Mouse (Mus musculus) c-Kit-positive CD71-positive TER-119-negative erythroid progenitor cells, embryonic 14.5 days (primary cell): Measurements from ENCODE around the gene Slc5a3.

Experiments
- DNase-seq: peaks from one replicate; pipeline ENCODE4 v3.0.0-alpha.2; 2013; ENCODE audit warnings: low read depth

The Slc5a3 gene

DNA sequence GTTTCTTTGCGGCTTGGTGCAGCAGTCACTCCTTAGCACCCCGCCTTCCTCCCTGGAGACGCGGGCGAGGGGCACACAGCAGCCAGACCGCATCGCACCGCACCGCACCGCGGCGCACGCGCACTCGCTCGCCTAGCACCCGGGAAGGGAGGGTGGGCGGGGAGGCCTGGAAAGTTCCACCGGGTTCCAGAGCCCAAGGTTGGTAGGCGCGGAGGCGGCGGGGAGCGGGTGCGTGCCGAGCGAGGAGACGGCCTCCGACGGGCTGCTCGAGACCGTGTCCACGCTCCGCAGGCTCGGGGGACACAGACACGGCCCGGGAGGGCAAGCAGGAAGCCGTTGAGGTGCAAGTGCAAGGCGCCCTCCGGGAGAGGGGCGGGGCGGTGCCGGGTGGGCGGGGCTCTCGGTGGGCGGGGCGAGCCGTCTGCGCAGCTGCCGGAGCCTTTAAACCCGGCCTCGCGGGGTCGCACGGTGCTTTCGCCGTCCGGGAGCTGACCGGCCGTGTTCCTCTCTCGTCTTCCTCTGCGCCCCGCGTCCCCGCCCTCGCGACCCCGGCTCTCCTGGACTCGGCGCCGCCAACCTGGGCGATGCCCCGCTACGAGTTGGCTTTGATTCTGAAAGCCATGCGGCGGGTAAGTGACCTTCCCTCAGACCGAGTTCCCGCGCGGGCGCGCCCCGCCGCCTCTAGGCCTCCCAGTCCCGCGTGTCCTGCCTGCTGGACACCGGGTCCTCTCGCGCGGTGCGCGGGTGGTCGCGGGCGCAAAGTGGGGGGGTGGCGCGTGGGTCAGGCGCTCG, at the start of gene Slc5a3, which contains the start of the genes Mrps6 and Gm49711:
Gene Slc5a3, plus strand, starts transcription at position 471 of the 792 bp plus-strand sequence.
Gene Mrps6, plus strand, starts transcription at position 419 of the 792 bp plus-strand sequence.
Gene Gm49711, plus strand, starts transcription at position 465 of the 792 bp plus-strand sequence.
- DNase-seq, result peak; percentile 53

DNA sequence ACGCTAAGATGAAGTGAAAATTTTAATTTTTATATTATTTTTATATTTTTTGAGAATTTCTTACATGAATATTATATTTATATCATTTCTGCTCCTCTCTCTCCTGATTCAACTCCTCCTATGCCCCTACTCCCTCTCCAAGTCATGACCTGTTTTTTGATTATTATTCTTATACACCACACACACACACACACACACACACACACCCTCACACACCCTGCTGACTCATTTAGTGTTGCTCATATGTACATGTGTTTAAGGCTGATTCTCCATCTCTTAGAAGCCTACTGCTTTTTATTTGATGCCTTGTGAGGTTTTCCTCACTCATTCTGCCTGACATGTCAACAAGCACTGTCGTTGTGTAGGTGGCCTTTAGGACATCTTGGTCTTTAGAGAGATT, 48.5 kb upstream of the Slc5a3 start:
- no peak for DNase-seq

DNA sequence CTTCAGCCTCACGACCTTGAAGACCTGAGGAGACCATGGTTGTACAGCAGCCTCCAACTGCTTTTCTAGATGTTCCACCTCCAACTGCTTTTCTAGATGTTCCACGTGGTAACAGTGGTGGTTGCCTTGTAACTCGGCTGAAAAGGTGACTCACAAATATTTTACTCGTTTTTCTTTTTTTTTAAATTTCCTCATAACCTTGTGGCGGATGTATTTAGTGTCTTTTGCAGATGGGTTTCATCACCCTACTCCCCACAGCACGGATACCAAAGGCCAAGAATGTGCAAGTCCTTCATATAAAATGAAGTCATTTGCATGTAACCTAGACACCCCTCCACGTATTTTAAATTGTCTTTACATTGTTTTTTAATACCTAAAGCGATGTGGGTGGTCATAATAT, 41.3 kb upstream of the Slc5a3 start:
- DNase-seq, result no peak

DNA sequence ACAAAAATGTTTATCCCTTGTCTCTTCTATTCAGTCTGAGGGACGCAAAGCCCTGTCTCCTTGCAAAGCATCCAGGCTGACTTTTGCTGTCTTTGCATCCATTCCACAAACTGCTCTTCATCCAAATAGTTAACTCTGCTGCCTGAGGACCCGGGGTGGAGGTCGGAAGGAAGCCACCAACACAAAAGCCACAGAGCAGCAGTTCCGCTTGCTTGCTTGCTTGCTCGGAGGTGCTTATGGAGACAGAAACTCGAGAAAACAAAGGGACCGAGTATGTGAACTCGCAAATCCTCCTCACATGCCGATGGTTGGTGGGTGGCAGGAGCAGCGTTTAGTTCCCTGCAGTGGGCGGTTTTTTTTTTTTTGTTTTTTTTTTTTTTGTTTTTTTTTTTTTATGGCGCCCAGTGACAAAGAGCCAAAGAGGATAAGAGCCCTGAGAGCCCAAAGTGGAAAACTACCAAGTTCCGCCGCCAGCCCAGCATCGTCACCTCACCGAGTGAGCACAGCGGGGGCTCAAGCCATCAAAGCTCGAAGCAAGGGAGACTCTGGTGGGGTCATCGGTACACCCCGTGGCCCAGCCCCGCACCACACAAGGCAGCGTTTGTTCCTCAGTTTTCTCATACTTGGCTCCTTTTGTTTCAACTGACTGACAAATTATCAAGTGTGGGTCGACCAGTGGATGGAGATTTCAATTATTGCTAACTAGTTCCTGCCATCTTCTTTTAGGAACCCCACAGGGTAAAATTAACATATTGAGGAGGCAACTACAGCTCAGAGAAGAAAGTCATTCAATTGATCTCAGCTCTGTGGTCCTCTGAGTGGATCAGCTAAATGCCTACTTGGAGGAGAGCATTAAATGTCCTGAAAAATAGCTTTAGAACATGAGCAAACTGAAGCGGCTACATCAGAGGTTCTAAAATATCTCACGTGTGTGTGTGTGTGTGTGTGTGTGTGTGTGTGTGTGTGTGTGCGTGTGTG, 38.7 kb upstream of the Slc5a3 start:
- DNase-seq, result no peak

DNA sequence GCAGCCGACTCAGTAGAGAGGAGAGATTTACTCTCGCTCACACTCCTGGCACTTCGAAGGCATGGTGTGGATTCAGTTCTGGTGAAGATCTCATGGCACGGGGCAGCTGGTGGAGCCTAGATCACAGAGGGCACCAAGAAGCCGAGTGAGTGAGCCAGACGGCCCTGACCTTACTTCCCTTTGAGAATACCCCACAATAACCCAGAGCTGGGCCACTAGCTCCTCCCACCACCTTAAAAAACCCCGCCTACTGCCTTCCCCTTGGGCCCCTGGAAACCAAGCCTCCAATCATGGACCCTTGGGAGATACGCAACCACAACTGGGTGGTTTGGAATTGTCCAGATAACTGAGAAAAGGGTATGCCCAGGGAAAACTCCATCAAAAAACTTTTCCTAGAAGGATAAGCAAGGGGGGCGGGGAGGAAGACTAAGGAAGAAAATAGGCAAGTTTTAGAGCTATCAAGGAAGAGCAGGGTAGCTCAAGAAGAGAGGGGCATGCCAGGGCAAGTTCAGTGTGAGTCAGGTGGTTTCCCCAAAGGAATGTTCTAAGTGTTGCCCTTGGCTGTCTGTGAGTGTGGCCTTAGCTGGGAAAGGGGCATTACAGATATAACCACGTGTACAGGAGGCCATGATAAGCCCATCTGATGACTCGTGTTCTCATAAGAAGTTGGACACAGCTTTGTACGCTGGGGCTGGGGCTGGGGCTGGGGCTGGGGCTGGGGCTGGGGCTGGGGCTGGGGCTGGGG, 36.3 kb upstream of the Slc5a3 start:
- no peak for DNase-seq

DNA sequence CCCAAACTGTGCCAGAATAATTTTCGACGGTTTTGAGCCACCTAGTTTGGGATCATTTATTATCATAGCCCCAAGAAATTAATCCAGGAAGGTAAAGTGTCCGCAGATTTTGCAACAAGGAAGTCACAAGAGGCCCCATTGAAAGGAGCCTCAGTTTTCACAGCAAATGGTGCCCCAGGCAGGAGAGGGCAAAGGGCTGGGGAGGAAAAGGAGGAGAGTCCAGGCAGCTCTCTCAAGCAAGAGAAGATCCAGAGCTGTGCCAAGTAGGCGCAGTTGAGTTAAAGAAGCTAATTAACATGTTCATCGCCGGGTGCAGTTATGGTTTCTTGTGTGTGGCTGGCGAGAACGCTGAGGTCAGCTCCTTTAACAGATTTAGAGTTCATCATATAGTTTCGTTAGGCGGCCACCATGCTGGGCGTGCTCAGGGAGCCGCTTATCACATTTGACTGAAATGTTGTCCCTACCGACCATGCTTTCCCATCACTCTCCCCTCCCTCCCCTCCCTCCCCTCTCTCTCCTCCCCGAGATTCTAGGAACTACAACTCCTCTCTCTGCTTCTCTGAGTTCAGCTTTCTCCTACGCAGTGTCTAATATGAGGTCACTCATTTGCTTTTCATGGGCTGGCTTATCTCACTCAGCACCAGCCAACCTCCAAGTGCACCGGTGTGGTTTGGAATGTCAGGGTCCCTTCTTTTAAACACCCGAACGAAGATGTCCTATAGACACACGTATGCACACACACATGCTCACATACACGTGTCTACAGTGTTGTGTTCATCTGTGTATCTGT, 35.4 kb upstream of the Slc5a3 start:
- DNase-seq, result no peak

DNA sequence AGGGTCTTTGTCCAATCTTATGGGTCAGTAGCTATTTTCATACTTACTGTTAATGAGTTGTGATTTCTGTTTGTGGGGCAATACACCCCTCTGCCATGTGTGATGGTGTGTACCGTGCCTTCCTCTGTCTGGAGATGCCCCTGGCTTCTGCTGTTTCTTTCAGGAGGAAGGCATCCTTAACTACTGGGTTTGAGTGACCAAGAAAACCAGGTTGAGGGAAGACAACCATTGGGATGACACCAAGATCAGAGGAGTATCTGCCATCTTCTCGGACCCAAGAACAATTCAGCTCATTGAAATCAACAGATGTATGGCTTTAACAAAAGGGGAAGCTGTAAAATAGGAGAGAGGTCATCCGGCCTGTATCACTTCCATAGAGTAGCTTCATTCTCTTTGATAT, 24.8 kb upstream of the Slc5a3 start:
- no peak for DNase-seq

DNA sequence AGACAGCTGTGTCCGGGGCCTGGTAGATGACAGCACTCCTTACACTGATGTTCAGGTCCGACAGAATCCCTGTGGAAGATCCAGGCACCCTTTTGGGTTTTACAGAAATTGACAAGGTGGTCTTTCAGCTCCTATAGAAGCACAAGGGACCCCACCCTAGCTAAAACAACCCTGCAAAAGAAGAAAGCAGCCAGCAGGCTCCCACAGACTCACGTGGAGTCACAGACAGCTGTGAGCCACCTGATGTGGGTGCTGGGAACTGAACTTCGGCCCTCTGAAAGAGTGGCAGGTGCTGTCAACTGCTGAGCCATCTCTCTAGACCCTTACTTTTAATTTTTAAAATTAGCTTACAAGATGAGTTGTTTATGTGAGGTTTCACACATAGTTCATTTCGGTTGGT, 23.4 kb upstream of the Slc5a3 start:
- DNase-seq, result no peak

DNA sequence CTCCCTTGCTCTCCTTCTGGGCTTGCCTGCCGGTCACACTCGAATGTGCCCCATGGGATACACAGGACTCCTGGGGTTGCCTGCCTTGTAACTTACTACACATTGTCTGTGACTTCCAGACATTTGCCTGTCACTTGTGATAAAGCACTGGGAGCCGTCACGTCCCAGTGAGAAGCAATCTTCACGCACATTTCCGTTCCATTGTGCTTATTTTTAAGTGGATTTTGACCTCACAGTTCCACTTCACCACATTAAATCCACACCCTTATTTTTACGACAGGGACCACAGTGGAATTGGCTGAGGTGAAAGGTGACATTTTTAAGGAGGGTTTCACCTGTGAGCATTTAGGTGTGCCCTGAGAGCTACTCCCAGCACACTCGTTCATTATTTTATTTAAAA, 21.4 kb upstream of the Slc5a3 start:
- DNase-seq, result no peak

DNA sequence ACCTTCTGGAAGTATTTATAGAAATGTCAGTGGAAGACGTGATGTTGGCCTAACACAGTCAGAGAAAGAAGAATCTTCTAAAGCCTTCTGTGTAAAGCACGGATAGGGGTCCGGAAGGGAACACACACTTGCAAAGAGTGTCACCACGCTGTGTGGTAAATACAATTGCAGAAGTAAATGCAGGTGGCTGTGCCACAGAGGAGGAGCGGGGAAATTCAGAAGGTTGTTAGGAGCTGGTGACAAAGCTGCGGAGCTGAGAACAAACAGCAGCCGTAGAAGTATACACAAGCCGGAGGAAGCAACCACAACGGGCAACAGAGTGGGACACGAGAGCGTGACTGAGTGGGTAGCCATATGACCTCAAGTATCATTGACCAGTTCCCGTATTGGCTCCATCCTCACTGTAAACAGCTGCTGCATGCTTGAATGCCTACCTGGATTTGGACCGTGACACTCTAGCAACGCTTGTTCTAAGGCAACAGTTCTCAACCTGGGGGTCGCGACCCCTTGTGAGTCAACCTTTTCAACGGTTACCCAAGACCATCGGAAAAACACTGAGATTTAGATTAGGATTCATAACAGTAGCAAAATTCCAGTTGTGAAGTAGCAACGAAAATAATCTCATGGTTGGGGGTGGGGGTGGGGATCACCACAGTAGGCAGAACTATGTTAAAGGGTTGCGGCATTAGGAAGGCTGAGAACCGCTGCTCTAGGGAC, 20.1 kb upstream of the Slc5a3 start:
- no peak for DNase-seq

DNA sequence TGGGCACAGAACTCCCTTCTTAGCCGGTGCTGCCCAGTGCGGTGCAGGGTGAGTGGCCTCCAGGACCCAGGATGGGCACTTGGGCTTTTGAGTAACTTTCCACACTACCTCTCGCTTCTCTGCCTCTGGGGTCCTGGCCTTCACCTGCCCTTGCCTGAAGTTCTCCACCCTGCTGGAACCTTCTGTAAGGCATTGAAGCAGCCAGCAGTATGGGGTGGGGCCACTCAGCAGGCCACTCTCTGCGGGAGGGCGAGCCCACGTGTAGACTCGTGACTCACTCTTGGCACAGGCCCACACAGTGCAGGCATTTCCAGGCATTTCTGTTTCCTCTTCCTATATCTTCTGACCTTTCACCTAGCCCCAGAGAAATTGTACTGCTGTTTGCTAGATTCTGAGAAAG, 18.7 kb upstream of the Slc5a3 start:
- DNase-seq, result no peak

DNA sequence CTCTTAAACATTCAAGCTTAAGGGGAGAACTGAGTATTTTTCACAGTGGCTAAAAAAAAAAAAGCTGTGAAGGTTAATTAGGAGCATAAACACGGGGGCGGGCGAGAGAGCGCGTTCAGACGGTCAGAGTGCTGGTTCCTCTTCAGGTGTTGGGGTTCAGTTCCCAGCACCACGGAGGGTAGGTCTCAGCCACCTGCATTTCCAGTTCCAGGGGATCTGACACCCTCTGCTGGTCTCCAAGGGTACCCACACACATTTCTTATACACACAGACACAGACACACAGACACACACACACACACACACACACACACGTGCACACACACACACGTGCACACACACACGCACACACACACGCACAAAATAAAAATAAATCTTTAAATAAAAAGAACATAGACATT, 18.2 kb upstream of the Slc5a3 start:
- DNase-seq, result no peak

DNA sequence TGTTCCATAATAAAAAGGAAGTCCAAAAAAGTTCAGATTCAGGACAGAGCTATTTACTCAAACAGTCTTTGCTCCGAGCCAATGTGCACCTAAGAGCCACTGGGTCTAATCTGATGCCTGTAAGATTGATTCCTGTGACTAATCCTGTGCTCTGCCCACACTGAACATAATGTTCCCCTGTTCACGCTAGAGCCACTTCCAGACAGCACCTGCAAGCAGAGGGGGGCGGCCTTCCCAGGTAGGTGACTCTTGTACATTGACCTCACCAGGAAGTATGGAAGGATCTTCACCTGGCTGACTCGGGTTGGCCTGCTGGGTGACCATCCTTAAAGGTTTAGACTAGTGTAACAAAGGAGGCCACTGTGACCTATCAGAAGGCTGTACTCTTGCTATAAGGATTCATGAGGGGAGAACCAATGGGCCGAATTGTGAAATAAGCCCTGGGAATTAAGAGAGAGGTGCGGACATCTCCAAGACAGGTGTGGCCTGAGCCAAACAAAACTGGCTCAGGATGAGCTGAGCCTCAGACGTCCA, 6.3 kb upstream of the Slc5a3 start:
- no peak for DNase-seq

DNA sequence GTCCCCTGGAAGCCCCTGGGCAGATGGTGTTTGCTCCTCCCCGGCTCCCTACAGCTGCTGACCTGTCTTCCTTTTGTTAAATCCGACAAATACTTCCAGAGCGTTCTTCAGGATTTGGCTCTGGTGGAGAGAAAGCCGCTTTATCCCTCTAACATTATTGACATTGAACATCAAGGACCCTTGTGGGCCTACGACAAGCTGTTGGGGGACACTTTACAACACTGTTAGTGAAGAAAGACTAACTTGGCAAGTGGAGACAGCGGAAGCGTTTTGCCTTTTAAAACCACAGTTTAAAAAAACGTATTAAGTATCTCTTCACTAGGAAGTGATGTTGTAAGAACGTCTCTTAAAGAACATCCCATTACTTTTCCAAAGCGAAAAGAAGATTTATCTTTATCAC, 5.6 kb upstream of the Slc5a3 start:
- no peak for DNase-seq

DNA sequence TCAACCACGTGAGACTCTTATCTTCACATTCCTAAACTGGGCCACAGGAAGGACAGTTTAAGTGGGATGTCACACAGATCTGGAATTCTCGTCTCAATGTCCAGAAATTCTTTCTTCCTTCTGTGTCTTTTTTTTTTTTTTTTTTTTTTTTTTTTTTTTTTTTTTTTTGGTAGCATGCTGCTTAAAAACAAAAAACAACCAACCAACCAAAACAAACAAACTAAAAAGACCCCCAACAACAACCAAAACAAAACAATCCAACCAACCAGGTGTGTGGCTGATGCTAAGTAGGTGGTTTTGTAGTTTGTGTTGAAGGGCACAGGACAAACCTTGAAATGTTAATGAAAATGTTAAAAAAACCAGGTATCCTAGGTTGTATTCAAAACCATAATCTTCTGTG, 1.4 kb upstream of the Slc5a3 start:
- DNase-seq, result no peak

DNA sequence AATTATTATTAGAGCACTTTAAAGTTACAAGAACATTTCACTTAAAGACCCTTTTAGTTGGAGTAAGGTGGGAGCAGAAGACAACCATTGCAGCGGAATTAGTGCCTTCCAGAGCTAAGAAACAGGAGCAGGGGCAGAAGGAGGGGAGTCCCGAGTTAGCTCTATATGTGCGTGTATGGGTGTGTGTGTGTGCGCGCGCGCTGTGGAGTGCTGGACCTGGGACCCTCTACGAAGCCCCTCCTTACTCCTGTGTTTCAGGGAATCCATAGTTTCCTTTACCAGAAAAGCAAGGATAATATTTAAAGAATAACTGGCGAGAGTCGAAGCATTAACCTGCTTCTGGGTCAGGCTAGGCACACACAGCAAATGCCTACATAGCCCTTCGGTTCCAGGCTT, 668 bp upstream of the Slc5a3 start:
- no peak for DNase-seq

DNA sequence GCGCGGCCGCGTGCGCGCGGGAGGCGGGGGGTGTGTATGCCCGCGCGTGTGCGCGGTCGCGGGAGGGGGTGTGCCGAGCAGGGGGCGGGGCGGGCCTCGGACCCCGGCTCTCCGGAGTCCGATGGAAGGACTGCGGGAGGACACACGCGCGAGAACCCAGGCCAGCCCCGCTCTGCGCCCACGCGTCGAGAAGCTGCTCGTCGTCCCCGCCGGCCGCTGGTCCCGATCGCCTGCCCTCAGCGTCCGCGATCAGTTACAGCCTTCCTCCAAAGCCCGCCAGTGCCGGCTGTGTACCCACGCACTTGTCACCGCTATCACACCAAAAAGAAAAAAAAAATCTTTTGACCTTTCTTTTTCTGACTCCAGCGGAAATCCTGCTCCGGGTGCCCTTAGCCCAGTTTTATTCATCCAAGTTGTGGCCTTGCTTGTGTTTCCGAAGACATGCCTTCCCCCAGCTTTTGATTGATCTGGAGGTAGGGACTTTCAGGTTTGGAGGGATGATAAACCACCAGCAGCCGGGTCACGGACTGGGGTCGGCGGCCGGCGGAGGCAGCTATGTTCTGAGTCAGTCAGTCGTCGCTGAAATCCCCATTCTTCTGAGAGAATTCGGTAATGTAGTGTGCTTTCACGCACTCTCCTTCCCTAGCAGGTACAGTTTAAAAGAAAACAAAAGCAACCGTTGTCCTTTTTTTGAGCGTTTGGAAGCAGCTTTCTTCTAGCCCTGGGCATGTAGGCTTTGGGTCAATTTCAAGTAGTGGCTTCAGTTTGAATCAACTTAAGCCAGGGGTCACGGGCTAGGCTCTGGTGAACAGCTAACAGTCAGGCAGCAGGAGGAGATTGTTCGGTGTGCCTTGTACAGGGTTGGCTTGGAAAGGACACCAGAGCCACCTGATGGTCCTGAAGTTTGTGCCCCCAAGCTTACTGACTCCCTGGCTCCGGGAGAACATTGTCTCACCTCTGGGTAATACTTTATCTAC, 810 bp downstream of the Slc5a3 start:
- no peak for DNase-seq

DNA sequence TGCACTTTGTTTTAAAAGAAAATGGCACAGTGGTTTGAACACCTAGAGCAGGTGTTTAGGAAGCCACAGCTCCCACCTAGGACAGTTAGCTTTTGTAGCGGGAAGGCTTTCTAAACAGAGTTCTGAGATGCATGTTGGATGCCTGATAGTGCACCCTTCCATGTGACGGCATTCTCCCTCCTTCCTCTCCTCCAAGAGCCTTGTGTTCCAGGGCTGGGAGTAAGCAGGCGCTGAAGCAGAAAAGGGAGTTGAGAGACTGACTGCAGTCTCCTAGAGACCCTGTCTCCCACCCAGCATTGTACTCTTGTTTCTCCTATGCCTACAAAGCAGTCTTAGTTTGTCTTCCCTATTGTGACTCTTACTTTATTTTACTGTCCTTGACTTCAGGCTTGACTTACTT, 2.1 kb downstream of the Slc5a3 start:
- no peak for DNase-seq

DNA sequence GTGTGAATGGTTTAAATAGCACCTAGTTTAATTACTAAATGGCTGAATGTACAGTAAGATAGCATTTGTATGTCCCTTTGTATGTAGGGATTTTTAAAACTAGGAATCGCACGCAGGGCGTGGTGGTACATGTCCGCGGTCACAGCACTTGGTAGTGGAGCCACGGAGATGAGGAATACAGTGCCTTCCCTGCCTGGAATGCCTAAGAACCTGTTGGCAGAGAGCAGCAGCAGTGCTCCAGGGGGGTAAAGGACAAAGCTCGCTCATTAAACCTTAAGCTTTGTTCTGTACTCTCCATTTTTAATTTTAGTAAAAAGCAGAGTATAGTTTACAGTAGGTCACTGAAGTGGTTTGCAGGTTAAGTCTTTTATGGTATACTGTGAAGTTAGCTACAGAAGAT, 3.5 kb downstream of the Slc5a3 start:
- no peak for DNase-seq
